Mouse (Mus musculus) heart, adult 2 months (tissue): ENCODE data around the gene Hmx1.

Source experiments
- EP300 ChIP-seq: fragments of 200-500 bp; IDR thresholded peaks from 2 replicates; pipeline ENCODE4 v1.6.1; 2011; ENCODE audit warnings: low read depth, low read length, control low read depth; ENCODE audit not compliant: insufficient read depth
- POLR2A ChIP-seq: fragments of 200-500 bp; IDR thresholded peaks from 2 replicates; pipeline ENCODE4 v1.6.1; 2011; ENCODE audit warnings: mild to moderate bottlenecking, low read depth, low read length, control low read depth; ENCODE audit not compliant: insufficient read depth

- TF ChIP-seq EP300 (no peak), POLR2A (no peak)
Observed at GRCm38 (mm10) chr5:35438805-35439204, 49.9 kb downstream of the Hmx1 start.
